Mouse (Mus musculus) forebrain, embryonic 10.5 days (tissue): Measurements from ENCODE around the gene Rfc2. TPM values are rescaled to one million over a fixed set of nuclear protein-coding genes. Genes with fewer than 3 reads are reported as not detected.

Experiments used
- DNase-seq: peaks from one replicate; pipeline ENCODE4 v3.0.0-alpha.2; 2017; ENCODE audit warnings: low spot score; ENCODE audit errors: extremely low spot score
- H3K27ac ChIP-seq: fragments of 300-500 bp; sonication (generic); 2 replicates; pipeline ENCODE4 v1.5.1; 2016; ENCODE audit warnings: mild to moderate bottlenecking
- H3K27me3 ChIP-seq: fragments of 300-500 bp; sonication (generic); 2 replicates; pipeline ENCODE4 v1.6.1; 2016; ENCODE audit warnings: mild to moderate bottlenecking; ENCODE audit not compliant: poor library complexity, severe bottlenecking
- H3K36me3 ChIP-seq: fragments of 300-500 bp; sonication (generic); replicated peaks from 2 replicates; pipeline ENCODE4 v1.6.1; 2016; ENCODE audit warnings: mild to moderate bottlenecking, moderate library complexity
- H3K4me1 ChIP-seq: fragments of 300-500 bp; sonication (generic); 2 replicates; pipeline ENCODE4 v1.6.1; 2016
- H3K4me3 ChIP-seq: fragments of 300-500 bp; sonication (generic); 2 replicates; pipeline ENCODE4 v1.5.1; 2016; ENCODE audit warnings: mild to moderate bottlenecking, moderate library complexity
- H3K9me3 ChIP-seq: fragments of 300-500 bp; sonication (generic); 2 replicates; pipeline ENCODE4 v1.6.1; 2016; ENCODE audit warnings: mild to moderate bottlenecking, moderate library complexity
- WGBS: fragments of 180-500 bp; shearing (Covaris S2); methylation state at CpG from one replicate; pipeline ENCODE4 v1.1.7; 2016; 5-methylcytosine and 5-hydroxymethylcytosine counted together
- polyA plus RNA-seq: library from polyadenylated mRNA; unstranded; fragments of >200 nt; fragmentation: Nextera tagmentation; extraction: Ambion mirVana; gene quantifications from 2 replicates; pipeline ENCODE4 v1.2.1, GENCODE M21; 2016

The Rfc2 gene
- 440 and 447 TPM in 2 replicates for polyA plus RNA-seq

DNA sequence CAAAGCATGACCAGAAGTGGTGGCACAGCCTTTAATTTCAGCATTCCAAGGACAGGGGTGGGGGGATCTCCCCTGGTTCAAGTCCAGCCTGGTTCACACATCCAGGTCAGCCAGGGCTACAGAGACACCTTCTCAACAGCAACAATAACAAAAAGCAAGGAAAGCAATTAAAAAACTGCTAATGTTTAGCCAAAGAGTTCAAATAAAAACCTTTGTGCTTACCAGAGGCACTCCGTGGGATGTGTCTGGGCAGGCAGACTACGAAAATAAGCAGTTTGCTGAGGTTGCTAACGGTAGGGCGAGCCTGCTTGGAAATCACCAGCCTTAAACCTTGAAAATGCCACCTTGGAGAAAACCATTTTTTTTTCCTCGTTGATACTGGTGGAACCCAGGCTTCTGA lies at the start of gene Rfc2:
TSS of gene Rfc2 (plus strand) at position 221 of the 400 bp plus-strand sequence.
- H3K36me3 ChIP-seq = 0 out of 2 replicates have a peak, but pooled peaks cover 11% of the 10 kb centered on the region
- 88% methylated on average over 5 of the region's 5 CpGs for WGBS
- no peaks in the 10 kb centered on the region for H3K9me3 ChIP-seq
- peaks cover 17% of the 10 kb centered on the region for H3K4me1 ChIP-seq
- H3K27me3 ChIP-seq = no peaks in the 10 kb centered on the region
- no peak within 1 kb of the TSS for H3K27ac ChIP-seq
- 0 out of 2 replicates have a peak within 1 kb of the TSS, but pooled peaks have one; percentile 70 for H3K4me3 ChIP-seq
- DNase-seq = no peak

DNA sequence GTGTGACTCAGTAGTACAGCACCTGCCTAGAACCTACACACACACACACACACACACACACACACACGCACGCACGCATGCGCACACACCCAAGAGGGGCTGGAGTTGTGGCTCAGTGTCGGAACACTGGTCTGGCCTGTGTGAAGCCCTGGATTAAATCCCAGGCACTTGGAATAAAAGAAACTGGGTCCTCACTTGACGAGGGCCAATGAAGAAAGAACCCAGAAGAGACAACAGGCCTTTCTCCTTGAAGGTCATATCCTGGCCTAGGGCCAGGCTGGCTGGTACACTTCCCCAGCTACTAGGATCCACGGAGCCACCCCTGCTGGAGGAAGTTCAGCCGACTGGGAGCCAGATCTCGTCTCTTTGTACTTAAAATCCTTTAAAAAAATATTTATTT lies 49.6 kb upstream of the Rfc2 start:
- H3K4me3 ChIP-seq = no peak overlapping the region
- peaks cover 16% of the 10 kb centered on the region for H3K4me1 ChIP-seq
- H3K9me3 ChIP-seq = no peaks in the 10 kb centered on the region
- 92% methylated on average over 9 of the region's 9 CpGs for WGBS
- H3K27ac ChIP-seq = no peak overlapping the region
- no peaks in the 10 kb centered on the region for H3K27me3 ChIP-seq
- no peak for DNase-seq
- peaks cover 64% of the 10 kb centered on the region for H3K36me3 ChIP-seq

DNA sequence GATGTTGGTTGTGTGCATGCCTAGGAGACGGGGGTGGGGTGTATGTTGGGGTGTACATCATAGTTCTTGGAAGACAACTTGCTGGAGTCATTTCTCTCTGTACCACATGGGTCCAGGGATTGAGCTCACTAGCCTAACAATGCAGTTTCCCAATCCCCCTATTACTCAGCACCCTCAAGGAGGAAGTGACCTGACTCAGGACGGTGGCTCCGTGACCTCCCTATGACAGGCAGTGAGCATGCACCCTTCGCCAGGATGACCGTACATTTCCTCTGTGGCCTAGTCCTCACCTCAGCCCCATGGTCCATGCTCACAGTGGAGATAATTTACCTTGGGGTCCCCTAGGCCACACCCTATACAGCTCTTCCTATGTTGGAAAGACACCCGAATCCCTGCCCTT lies 48.7 kb upstream of the Rfc2 start:
- Histone ChIP-seq H3K27ac (no peak overlapping the region), H3K4me1 (peaks cover 16% of the 10 kb centered on the region), H3K9me3 (no peaks in the 10 kb centered on the region), H3K27me3 (no peaks in the 10 kb centered on the region), H3K4me3 (no peak overlapping the region), H3K36me3 (peaks cover 70% of the 10 kb centered on the region)
- 93% methylated on average over 6 of the region's 6 CpGs for WGBS
- DNase-seq = no peak

DNA sequence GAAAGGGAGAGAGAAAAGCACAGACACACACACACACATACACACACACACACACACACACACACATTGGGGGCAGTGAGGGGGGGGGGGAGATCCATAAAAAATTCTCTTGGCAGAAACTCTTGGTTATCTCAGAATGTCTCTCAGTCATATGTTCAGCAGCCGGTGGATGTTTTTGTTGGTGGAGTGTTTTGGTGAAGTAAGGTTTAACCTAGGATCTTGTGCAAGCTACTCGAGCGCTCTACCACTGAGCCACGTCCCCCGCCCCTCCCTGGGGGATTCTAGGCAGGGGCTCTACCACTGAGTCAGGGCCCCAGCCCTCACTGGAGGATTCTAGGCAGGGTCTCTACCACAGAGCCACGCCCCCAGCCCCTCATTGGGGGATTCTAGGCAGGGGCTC lies 45.1 kb upstream of the Rfc2 start:
- Histone ChIP-seq H3K27ac (no peak overlapping the region), H3K4me1 (peaks cover 21% of the 10 kb centered on the region), H3K4me3 (no peak overlapping the region), H3K27me3 (no peaks in the 10 kb centered on the region), H3K9me3 (peaks cover 8% of the 10 kb centered on the region; the same call in 1 of the 2 replicates), H3K36me3 (peaks cover 75% of the 10 kb centered on the region)
- DNase-seq = no peak
- 87% methylated on average over 6 of the region's 6 CpGs for WGBS

DNA sequence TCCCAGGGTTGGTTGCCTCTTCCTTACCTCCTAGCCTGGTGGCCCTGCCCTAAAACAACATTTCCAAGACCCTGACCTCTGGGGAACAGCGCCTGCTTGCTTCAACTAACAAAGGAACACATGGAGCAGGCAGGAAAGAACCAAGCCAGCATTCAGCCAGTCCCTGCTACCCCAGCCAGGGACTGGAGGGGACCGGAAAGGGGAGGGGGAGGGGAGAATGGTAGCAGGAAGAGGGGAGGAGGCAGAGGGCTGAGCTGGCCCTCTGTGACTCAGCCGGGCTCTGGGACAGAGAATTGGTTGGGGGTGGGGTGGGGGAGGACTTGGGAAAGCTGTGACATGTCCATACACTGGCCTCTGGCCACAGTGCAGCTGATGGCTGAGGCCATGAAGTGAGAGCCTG lies 41.3 kb upstream of the Rfc2 start:
- peak; percentile 47 for DNase-seq
- Histone ChIP-seq H3K4me3 (0 out of 2 replicates have a peak overlapping the region, but pooled peaks have one; percentile 5), H3K9me3 (peaks cover 8% of the 10 kb centered on the region; the same call in 1 of the 2 replicates), H3K27ac (peak overlapping the region; percentile 80), H3K36me3 (peaks cover 45% of the 10 kb centered on the region), H3K4me1 (peaks cover 42% of the 10 kb centered on the region), H3K27me3 (no peaks in the 10 kb centered on the region)
- 23% methylated on average over 3 of the region's 3 CpGs for WGBS

DNA sequence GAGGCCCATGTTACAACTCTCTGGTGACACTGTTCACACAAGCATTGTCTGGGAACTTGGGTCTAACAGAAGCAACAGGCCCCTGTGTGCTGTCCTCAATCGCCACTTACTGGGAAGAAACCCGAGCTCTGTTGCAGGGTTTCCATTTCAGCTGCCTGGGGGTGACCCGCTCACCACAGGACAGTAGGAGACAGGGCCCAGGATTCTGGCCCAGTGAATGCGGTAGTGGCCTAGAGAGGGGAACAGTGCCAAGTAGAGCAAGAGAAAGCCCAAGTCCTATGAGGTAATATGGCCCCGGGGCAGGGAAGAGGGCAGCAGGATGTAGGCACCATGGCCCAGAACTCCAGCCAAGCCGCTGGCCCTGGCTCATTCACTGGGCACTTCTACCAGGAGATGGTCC lies 40.3 kb upstream of the Rfc2 start:
- DNase-seq = no peak
- H3K4me1 ChIP-seq = peaks cover 43% of the 10 kb centered on the region
- H3K9me3 ChIP-seq = peaks cover 8% of the 10 kb centered on the region; the same call in 1 of the 2 replicates
- H3K4me3 ChIP-seq = no peak overlapping the region
- peak overlapping the region; percentile 80; the same call in 1 of the 2 replicates for H3K27ac ChIP-seq
- H3K27me3 ChIP-seq = no peaks in the 10 kb centered on the region
- peaks cover 35% of the 10 kb centered on the region for H3K36me3 ChIP-seq
- 78% methylated on average over 6 of the region's 6 CpGs for WGBS

DNA sequence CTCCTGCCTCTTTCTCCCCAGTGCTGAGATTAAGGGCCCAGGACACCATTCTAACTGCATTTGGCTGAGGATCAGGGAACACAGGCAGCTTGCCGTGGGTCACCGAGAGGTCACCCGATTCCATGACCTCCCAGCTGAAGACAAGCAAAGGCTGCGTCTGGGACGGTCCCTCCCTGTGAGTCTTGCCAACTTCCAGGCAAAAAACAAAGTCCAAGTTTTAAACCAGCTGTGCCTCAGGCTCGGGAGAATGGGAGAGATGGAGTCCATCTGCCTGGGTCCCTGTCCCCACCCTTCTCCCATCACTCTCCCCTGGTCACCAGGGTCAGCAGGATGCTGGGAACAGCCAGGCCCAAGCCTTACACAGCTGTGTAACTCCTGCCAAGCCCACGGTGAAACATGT lies 39.5 kb upstream of the Rfc2 start:
- H3K4me3 ChIP-seq = no peak overlapping the region
- peaks cover 32% of the 10 kb centered on the region for H3K36me3 ChIP-seq
- H3K9me3 ChIP-seq = peaks cover 8% of the 10 kb centered on the region; the same call in 1 of the 2 replicates
- H3K27ac ChIP-seq = peak overlapping the region; percentile 58; the same call in 1 of the 2 replicates
- no peaks in the 10 kb centered on the region for H3K27me3 ChIP-seq
- peaks cover 43% of the 10 kb centered on the region for H3K4me1 ChIP-seq
- 35% methylated on average over 7 of the region's 7 CpGs for WGBS
- DNase-seq = no peak

DNA sequence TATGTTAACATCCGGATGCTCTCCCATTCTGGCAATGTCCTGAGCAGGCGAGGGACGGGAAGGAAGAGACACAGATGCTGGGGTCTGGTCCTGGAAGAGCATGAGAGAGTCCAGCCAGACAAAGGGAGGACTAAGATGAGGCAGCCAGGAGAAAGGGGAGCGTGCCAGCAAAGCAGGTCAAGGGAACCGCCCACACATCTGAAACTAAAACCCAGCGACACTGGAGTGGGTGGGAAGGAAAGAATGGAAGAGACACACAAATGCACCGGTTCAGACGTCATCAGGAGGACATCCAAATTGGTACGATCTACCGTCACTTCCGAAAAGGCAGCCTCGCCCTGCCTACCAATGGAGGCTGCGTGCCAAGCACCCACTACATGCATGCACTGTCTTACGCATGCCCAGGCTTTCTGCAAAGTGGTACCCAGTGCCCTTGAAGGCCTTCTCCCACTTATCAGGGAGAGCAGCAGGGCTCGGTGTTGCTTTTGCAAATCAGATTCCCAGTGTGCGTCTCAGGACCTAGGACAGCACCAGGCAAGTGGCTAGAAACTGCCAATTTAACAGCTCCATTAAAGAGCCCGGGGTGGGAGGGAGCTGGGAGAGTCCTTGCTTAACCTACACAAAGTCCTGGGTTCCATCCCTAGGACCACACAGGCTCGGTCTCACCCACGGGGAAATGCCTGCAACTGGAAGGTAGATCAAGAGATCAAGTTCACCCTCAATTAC lies 36.5 kb upstream of the Rfc2 start:
- Histone ChIP-seq H3K27me3 (no peaks in the 10 kb centered on the region), H3K4me3 (no peak overlapping the region), H3K4me1 (peaks cover 46% of the 10 kb centered on the region), H3K27ac (peak overlapping the region; percentile 17; the same call in 1 of the 2 replicates), H3K36me3 (peaks cover 10% of the 10 kb centered on the region), H3K9me3 (no peaks in the 10 kb centered on the region)
- DNase-seq = no peak
- 69% methylated on average over 19 of the region's 19 CpGs for WGBS

DNA sequence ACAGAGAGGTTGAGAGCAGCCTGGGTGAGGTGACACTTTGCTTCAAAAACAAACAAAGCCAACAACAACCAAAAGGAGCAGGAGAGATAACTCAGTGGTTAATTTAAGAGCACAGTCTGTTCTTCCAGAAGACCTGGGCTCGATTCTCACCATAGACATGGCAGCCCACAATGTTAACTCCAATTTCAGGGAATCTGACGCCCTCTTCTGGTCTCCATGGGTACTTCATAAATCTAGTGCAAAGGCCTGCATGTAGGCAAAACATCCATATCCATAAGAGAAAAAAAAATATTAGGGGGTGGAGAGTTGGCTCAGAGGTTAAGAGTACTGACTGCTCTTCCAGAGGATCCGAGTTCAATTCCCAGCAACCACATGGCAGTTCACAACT lies 35.9 kb upstream of the Rfc2 start:
- H3K36me3 ChIP-seq = peaks cover 10% of the 10 kb centered on the region
- H3K9me3 ChIP-seq = no peaks in the 10 kb centered on the region
- no peaks in the 10 kb centered on the region for H3K27me3 ChIP-seq
- peaks cover 45% of the 10 kb centered on the region for H3K4me1 ChIP-seq
- no peak overlapping the region for H3K4me3 ChIP-seq
- WGBS = 64% methylated on average over 3 of the region's 3 CpGs
- DNase-seq = no peak
- H3K27ac ChIP-seq = no peak overlapping the region

DNA sequence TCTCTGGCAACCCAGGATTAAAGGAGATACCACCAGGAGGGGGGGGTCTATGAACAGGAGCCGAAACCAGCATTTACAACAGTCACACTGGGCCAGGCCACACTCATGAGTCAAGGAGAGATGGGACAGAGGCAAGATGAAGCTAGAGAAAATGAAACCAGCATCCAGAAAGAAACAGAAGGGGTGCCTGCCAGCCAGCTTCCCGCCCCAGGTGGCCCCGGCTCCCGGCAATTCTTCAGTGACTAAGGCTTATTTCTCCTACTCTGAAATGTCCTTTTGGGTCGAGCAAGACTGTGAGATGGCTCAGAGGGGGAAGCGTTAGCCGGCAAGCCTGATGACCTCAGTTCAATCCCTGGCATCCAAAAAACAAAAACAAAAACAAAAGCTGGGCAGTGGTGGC lies 34.4 kb upstream of the Rfc2 start:
- H3K27me3 ChIP-seq = no peaks in the 10 kb centered on the region
- 94% methylated on average over 7 of the region's 7 CpGs for WGBS
- peaks cover 10% of the 10 kb centered on the region for H3K36me3 ChIP-seq
- no peak overlapping the region for H3K27ac ChIP-seq
- H3K4me3 ChIP-seq = no peak overlapping the region
- no peak for DNase-seq
- H3K4me1 ChIP-seq = peaks cover 44% of the 10 kb centered on the region
- H3K9me3 ChIP-seq = no peaks in the 10 kb centered on the region

DNA sequence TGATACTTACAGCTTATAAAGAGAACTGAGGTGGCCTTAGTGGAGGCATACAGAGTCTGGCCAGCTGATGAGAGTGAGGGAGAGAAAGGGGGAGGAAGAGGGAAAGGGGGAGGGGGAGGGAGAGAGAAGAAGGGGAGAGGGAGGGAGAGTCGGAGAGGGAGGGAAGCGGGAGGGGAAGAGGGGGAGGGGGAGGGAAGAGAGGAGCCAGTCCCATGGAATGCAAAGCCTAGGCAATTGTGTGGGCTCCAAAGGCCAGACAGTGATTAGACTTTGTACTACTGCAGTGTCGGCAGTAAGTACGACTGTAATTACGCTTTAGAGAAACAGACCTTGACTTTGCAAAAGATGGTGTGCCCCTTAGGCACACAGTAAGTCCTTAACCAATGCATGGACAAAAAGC lies 32.9 kb upstream of the Rfc2 start:
- Histone ChIP-seq H3K36me3 (peaks cover 10% of the 10 kb centered on the region), H3K4me3 (no peak overlapping the region), H3K27me3 (no peaks in the 10 kb centered on the region), H3K27ac (no peak overlapping the region), H3K4me1 (peaks cover 48% of the 10 kb centered on the region), H3K9me3 (no peaks in the 10 kb centered on the region)
- 86% methylated on average over 5 of the region's 5 CpGs for WGBS
- DNase-seq = no peak

DNA sequence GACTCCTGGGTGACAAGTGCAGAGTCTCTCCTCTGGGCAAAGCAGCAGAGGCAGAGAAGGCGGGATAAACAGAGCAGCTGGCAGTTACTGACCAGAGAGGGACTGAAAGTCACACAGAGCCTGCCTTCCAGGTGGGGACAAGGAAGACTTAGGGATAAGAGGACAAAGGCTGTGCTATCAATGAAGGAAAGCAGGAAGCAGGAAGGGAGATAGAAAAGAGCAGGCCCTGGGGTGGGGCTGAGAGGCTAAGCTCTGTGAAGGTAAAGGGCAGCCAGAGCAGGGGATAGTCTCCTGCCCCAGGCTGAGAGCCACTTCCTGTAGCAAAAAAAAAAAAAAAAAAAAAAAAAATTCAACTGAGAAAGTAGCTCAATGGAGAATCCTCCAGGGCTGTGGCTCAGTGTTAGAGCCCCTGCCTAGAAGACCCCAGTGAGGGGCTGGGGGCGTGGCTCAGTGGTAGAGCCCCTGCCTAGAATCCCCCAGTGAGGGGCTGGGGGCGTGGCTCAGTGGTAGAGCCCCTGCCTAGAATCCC lies 31.5 kb upstream of the Rfc2 start:
- H3K4me3 ChIP-seq = peak overlapping the region; percentile 94; the same call in 1 of the 2 replicates
- no peak overlapping the region for H3K27ac ChIP-seq
- peaks cover 3% of the 10 kb centered on the region for H3K36me3 ChIP-seq
- WGBS = 78% methylated on average over 3 of the region's 3 CpGs
- no peak for DNase-seq
- H3K27me3 ChIP-seq = no peaks in the 10 kb centered on the region
- no peaks in the 10 kb centered on the region for H3K9me3 ChIP-seq
- H3K4me1 ChIP-seq = peaks cover 45% of the 10 kb centered on the region

DNA sequence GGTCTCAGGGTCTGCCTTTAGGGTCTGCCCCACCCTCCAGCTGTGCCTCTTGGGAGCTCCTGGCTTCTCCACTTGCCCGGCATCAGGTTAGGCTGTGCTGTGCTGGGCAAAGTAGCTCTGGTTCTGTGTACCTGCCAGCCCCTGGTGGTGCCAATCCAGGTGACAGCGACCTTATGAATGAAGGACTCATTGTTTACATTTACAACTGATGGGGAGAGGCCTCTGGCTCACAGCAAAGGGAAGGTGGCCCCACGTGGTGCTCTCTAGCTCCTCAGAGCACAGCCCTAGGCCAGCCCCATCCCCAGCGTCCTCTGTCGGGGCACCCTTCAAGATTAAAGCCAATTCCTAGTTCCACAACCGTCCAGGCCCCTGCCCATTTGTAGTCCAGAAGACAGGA lies 30.3 kb upstream of the Rfc2 start:
- Histone ChIP-seq H3K4me3 (peak overlapping the region; percentile 94), H3K36me3 (peaks cover 3% of the 10 kb centered on the region), H3K4me1 (peaks cover 53% of the 10 kb centered on the region), H3K9me3 (no peaks in the 10 kb centered on the region), H3K27me3 (no peaks in the 10 kb centered on the region), H3K27ac (peak overlapping the region; percentile 95)
- 15% methylated on average over 6 of the region's 6 CpGs for WGBS
- DNase-seq = no peak
